Mouse (Mus musculus) bone marrow, adult 2 months (tissue): ENCODE data around the gene Spata4. TPM values are rescaled to one million over a fixed set of nuclear protein-coding genes. Genes with fewer than 3 reads are reported as not detected.
"Not testable (repeated sequence)": the region's sequence is repeated elsewhere in the genome, so short reads cannot be mapped to it uniquely, and the experiment has no call there.

ENCODE experiments used
- H3K27ac ChIP-seq: fragments of 200-500 bp; 2 replicates; pipeline ENCODE4 v1.5.1; 2012; ENCODE audit warnings: low read depth, mild to moderate bottlenecking, control low read depth, inconsistent platforms, low read length; ENCODE audit not compliant: control insufficient read depth, poor library complexity, insufficient read depth
- H3K4me1 ChIP-seq: fragments of 200-500 bp; 2 replicates; pipeline ENCODE4 v1.6.1; 2011; ENCODE audit warnings: low read length; ENCODE audit not compliant: control insufficient read depth, insufficient read depth
- H3K4me3 ChIP-seq: fragments of 200-500 bp; replicated peaks from 2 replicates; pipeline ENCODE3; 2011; ENCODE audit warnings: mild to moderate bottlenecking, low read depth, low read length, control low read depth; ENCODE audit not compliant: control insufficient read depth
- CTCF ChIP-seq: fragments of 200-500 bp; IDR thresholded peaks from 2 replicates; pipeline ENCODE4 v1.5.1; 2011; ENCODE audit warnings: low read length, control low read depth; ENCODE audit not compliant: control insufficient read depth, insufficient read depth
- POLR2A ChIP-seq: fragments of 200-500 bp; IDR thresholded peaks from 2 replicates; pipeline ENCODE4 v1.6.1; 2011; ENCODE audit warnings: low read depth, mild to moderate bottlenecking, control low read depth, low read length, borderline replicate concordance; ENCODE audit not compliant: control insufficient read depth
- WGBS: fragments of 180-500 bp; shearing (Covaris S2); methylation state at CpG from one replicate; pipeline ENCODE4 v1.1.7; 2018; 5-methylcytosine and 5-hydroxymethylcytosine counted together
- polyA plus RNA-seq: library from polyadenylated mRNA; stranded (reverse); fragments of >200 nt; gene quantifications from 2 replicates; pipeline ENCODE4 v1.2.4, GENCODE M21; 2011; ENCODE audit warnings: low replicate concordance; ENCODE audit not compliant: missing spikeins, insufficient read depth, insufficient read length

Gene Spata4
- polyA plus RNA-seq, 1 experiment, result not detected

DNA sequence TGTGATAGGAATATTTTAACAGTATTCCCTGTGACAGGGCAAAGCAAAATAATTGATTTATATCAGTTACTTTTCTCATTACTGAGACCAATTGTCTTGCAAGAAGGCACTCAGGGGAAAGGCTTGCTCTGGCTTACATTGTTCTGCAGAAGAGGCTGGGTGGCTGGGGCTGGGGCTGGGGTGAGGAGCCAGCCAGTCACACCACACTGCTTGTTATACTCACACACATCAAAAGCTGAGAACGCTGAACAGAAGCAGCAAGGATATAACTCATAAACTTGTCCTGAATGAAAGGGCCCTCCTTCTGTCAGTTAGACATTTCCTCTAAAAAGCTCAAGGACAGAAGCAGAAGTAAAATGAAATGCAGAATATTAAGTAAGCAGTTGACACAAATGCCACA, 17.7 kb upstream of the Spata4 start:
- WGBS, result 0% methylated on average over 1 of the region's 1 CpGs
- Histone ChIP-seq H3K4me1 (no peaks in the 10 kb centered on the region), H3K4me3 (no peak overlapping the region), H3K27ac (no peak overlapping the region)
- TF ChIP-seq POLR2A (no peak), CTCF (no peak)

DNA sequence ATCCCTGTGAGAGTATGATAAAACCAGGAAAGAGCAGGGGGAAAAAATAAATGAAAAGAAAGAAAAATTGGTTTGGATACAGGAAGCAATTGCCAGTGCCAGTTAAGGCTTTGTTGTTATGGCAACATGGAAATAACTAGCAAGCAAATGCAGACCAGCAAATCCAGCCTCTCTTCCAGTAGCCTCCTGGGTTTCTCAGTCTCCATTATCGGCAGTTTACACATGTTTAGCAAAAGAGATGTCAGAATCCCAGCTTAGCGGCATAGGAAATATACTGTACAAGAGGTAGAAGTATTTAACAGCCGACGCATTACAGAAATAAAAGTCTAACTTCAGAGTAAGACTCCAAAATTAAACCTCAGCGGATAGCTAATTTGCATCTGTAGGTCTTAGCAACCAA, 5.9 kb upstream of the Spata4 start:
- Histone ChIP-seq H3K4me1 (no peaks in the 10 kb centered on the region), H3K27ac (no peak overlapping the region), H3K4me3 (no peak overlapping the region)
- 87% methylated on average over 5 of the region's 5 CpGs for WGBS
- TF ChIP-seq CTCF (no peak), POLR2A (no peak)

DNA sequence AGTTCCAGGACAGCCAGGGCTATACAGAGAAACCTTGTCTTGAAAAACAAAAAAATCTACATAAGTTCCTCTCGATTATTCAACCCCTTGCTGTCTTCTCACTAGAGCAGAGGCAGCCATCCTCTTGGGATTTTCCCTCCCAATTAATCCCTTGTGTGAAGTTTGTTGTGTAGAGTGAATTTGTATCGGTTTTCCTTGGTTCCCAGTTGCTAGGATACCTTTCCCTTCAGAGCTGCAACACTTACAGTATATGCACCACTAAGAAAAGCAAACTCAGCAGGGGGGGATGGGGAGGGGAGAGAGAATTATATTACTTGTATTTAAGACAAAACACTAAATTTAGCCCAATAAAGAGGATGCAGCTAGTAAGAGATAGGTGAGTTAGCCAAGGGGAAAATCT, 4.5 kb upstream of the Spata4 start:
- Histone ChIP-seq H3K4me3 (no peak overlapping the region), H3K4me1 (no peaks in the 10 kb centered on the region), H3K27ac (no peak overlapping the region)
- no peak for TF ChIP-seq POLR2A
- TF ChIP-seq CTCF, result no peak
- 65% methylated on average over 2 of the region's 2 CpGs for WGBS

DNA sequence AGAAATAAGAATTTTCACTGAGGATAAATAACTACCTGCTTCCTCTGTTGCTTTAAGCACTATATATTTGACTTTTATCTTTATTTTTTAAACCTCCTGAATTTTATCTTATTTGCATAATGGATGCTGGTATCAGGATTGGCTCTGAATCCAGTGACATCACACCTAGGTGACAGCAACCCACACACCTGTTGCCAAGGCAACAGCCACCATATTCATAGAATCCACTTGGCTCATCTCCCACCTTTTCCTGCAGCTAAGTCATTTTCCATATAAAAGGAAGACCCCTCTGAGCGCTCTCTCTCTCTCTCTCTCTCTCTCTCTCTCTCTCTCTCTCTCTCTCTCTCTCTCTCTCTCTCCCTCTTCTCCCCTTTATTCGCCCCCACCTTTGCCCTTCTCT, 3.6 kb upstream of the Spata4 start:
- no peaks in the 10 kb centered on the region for H3K4me1 ChIP-seq
- H3K4me3 ChIP-seq, result no peak overlapping the region
- no peak overlapping the region for H3K27ac ChIP-seq
- 81% methylated on average over 2 of the region's 2 CpGs for WGBS
- TF ChIP-seq POLR2A (no peak), CTCF (no peak)

DNA sequence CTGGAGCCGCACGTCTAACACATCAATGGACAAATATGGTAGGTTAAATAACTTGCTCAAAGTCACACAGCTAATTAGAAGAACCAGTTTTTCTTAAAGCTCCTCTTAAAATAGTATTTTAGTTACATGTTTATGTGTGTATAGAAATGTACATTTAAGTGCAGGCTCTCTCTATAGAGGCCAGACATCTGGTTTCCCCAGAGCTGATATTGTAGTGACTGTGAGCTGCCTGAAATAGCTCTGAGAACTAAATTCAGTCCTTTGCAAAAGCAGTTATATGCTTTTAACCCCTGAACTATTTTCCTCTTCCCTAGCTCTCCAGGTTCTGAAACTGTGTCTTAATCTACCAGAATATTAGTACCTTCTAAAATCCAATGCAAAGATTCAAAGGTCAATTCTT, 3.2 kb upstream of the Spata4 start:
- no peak for TF ChIP-seq CTCF
- TF ChIP-seq POLR2A, result no peak

DNA sequence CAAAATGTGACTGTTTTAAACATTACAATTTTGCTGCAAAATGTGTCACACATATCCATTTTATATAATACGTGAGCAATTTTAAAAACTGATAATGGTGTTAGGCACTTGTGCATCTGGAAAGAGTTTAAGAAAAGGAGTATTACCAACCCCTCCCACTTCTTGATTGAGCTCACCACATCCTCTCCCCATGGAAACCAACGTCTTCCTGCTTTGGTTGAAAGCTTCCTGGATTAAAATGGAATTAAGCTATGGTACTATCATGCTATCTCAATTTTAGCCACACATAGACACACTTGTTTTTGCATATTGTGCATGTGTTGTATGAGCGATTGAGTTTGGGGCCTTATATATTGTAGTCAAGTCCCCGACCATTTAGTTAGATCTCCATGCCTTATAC, 2.9 kb downstream of the Spata4 start:
- H3K4me1 ChIP-seq, result no peaks in the 10 kb centered on the region
- no peak overlapping the region for H3K4me3 ChIP-seq
- no peak for TF ChIP-seq CTCF
- TF ChIP-seq POLR2A, result no peak
- 48% methylated on average over 4 of the region's 4 CpGs for WGBS
- H3K27ac ChIP-seq, result no peak overlapping the region

More for the DNA sequence above, 3.2 kb upstream of the Spata4 start:
- 75% methylated on average over 2 of the region's 2 CpGs for WGBS
- Histone ChIP-seq H3K4me3 (no peak overlapping the region), H3K27ac (no peak overlapping the region), H3K4me1 (no peaks in the 10 kb centered on the region)

- no peak overlapping the region for H3K4me3 ChIP-seq
- 78% methylated on average over 2 of the region's 2 CpGs for WGBS
- TF ChIP-seq CTCF, result no peak
- no peak for TF ChIP-seq POLR2A
- H3K27ac ChIP-seq, result no peak overlapping the region
- H3K4me1 ChIP-seq, result no peaks in the 10 kb centered on the region
Observed at GRCm38 (mm10) chr8:54609336-54609735, 8.8 kb downstream of the Spata4 start.

GRCm38 (mm10) chr8:54610238-54610637, 9.7 kb downstream of the Spata4 start:
- 75% methylated on average over 4 of the region's 4 CpGs for WGBS
- Histone ChIP-seq H3K4me3 (no peak overlapping the region), H3K27ac (no peak overlapping the region), H3K4me1 (no peaks in the 10 kb centered on the region)
- TF ChIP-seq CTCF (no peak), POLR2A (no peak)

- 83% methylated on average over 17 of the region's 17 CpGs for WGBS
Observed at GRCm38 (mm10) chr8:54616710-54617109, 16.1 kb downstream of the Spata4 start.

More at GRCm38 (mm10) chr8:54616710-54617109, 16.1 kb downstream of the Spata4 start:
- not testable (repeated sequence) for H3K27ac ChIP-seq, H3K4me1 ChIP-seq, H3K4me3 ChIP-seq
